Mouse (Mus musculus) embryonic facial prominence, embryonic 15.5 days (tissue): ENCODE data around the gene Cyb561. TPM values are rescaled to one million over a fixed set of nuclear protein-coding genes. Genes with fewer than 3 reads are reported as not detected.

Experiments
- ATAC-seq: fragments of 200-750 bp; cut with Nextera tagmentation; 2 replicates; pipeline ENCODE4 v1.8.0; 2017; ENCODE audit warnings: low read depth, moderate TSS enrichment; ENCODE audit not compliant: insufficient number of reproducible peaks, low FRiP score, low TSS enrichment
- H3K27ac ChIP-seq: fragments of 300-500 bp; sonication (generic); replicated peaks from 2 replicates; pipeline ENCODE4 v1.5.1; 2015; ENCODE audit warnings: mild to moderate bottlenecking, inconsistent platforms
- H3K27me3 ChIP-seq: fragments of 300-500 bp; sonication (generic); 2 replicates; pipeline ENCODE4 v1.6.1; 2015; ENCODE audit warnings: inconsistent platforms
- H3K36me3 ChIP-seq: fragments of 300-500 bp; sonication (generic); 2 replicates; pipeline ENCODE4 v1.6.1; 2015; ENCODE audit warnings: mild to moderate bottlenecking, inconsistent platforms
- H3K4me1 ChIP-seq: fragments of 300-500 bp; sonication (generic); 2 replicates; pipeline ENCODE4 v1.6.1; 2015; ENCODE audit warnings: inconsistent platforms
- H3K4me2 ChIP-seq: fragments of 300-500 bp; sonication (generic); replicated peaks from 2 replicates; pipeline ENCODE4 v1.6.1; 2015; ENCODE audit warnings: mild to moderate bottlenecking, inconsistent platforms
- H3K4me3 ChIP-seq: fragments of 300-500 bp; sonication (generic); replicated peaks from 2 replicates; pipeline ENCODE4 v1.5.1; 2015; ENCODE audit warnings: mild to moderate bottlenecking, inconsistent platforms
- H3K9ac ChIP-seq: fragments of 300-500 bp; sonication (generic); 2 replicates; pipeline ENCODE4 v1.6.1; 2015; ENCODE audit warnings: inconsistent platforms
- H3K9me3 ChIP-seq: fragments of 300-500 bp; sonication (generic); replicated peaks from 2 replicates; pipeline ENCODE4 v1.6.1; 2016; ENCODE audit warnings: inconsistent platforms
- WGBS: fragments of 180-500 bp; shearing (Covaris S2); methylation state at CpG from one replicate; pipeline ENCODE4 v1.1.7; 2015; 5-methylcytosine and 5-hydroxymethylcytosine counted together
- polyA plus RNA-seq: library from polyadenylated mRNA; unstranded; fragments of >200 nt; fragmentation: Nextera tagmentation; extraction: Ambion mirVana; gene quantifications from 2 replicates; pipeline ENCODE4 v1.2.1, GENCODE M21; 2015

Cyb561 gene
- polyA plus RNA-seq, 1 experiment from 2014 or later: 34.6 TPM

DNA sequence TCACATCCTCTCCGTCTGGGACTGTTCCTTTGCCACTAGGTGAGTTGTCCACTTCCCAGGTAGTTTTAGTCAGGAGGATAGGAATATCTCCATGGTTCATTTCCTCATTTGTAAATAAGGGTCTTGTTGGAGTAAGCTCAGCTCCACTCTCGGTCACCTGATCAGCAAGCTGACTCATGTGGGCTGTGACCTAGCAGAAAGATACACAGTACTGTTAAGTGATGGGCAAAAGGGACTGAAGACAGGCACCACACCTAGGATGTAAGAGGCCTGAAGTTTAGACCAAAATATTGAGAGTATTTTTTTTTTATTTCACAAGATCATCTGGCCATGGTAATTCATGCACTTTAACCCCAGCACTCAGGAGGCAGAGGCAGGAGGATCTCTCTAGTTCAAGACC lies 32.3 kb downstream of the Cyb561 start:
- ATAC-seq: no peak
- Histone ChIP-seq H3K4me3 (no peak overlapping the region), H3K27me3 (no peaks in the 10 kb centered on the region), H3K4me1 (no peaks in the 10 kb centered on the region), H3K4me2 (no peak overlapping the region), H3K27ac (no peak overlapping the region), H3K9me3 (no peaks in the 10 kb centered on the region), H3K36me3 (peaks cover 53% of the 10 kb centered on the region), H3K9ac (no peak overlapping the region)
- 94% methylated on average over 2 of the region's 2 CpGs for WGBS

DNA sequence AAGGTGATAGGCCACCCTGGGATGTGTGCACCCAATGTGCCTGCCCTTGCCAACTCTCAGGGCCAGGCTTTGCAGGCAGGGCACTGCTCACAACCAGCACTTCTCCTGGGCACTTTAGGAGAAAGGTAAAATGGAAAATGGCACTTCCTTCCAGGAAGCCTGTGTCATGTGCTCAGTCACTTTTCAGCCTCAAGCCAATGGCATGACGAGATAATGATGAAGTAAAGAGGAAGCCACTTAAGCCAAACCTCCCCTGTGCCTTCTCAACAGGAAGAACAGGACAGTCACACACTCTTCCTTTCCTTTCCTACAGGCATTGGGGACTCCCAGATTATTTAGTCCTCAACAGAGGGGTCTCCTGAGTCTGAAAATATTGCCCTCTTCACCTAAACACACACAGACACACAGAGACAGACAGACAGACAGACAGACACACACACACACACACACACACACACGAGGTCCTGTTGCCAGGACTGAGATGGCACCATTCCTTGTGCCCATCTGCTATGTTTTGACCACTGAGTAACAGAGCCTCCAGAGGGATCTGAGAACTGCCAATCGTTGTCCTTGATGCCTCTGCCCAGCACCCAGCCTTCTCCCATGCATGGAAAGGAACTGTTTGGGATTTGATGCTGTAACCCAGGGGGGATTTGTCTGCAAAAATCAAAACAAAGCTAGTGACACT lies 32.9 kb downstream of the Cyb561 start:
- Histone ChIP-seq H3K4me2 (no peak overlapping the region), H3K27me3 (no peaks in the 10 kb centered on the region), H3K4me1 (no peaks in the 10 kb centered on the region), H3K9ac (no peak overlapping the region), H3K27ac (no peak overlapping the region), H3K36me3 (peaks cover 53% of the 10 kb centered on the region), H3K4me3 (no peak overlapping the region), H3K9me3 (no peaks in the 10 kb centered on the region)
- WGBS: 74% methylated on average over 3 of the region's 3 CpGs
- ATAC-seq: no peak

DNA sequence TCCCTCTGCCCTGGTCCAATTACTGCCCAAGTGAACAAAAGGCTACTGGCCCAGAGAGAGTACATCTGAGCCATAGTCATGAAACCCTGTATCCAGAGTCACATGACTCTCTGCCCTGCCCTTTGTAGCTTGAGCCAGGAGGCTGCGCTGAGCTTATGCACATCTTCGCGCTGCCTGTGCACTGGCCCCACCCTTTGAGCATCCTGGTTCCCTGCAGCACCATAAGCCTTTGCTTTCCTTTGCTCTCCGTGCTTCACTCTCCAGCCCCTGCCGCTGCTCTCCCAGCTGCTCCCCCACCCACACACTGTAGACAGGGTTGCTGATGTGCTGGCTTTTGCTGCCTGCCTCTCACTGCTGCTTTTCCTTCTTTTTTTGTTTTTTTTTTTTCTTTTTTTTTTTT lies 39.6 kb downstream of the Cyb561 start:
- Histone ChIP-seq H3K27me3 (no peaks in the 10 kb centered on the region), H3K4me3 (no peak overlapping the region), H3K4me2 (no peak overlapping the region), H3K9me3 (no peaks in the 10 kb centered on the region), H3K27ac (no peak overlapping the region), H3K36me3 (peaks cover 27% of the 10 kb centered on the region), H3K4me1 (no peaks in the 10 kb centered on the region), H3K9ac (no peak overlapping the region)
- WGBS: 59% methylated on average over 5 of the region's 5 CpGs
- no peak for ATAC-seq

DNA sequence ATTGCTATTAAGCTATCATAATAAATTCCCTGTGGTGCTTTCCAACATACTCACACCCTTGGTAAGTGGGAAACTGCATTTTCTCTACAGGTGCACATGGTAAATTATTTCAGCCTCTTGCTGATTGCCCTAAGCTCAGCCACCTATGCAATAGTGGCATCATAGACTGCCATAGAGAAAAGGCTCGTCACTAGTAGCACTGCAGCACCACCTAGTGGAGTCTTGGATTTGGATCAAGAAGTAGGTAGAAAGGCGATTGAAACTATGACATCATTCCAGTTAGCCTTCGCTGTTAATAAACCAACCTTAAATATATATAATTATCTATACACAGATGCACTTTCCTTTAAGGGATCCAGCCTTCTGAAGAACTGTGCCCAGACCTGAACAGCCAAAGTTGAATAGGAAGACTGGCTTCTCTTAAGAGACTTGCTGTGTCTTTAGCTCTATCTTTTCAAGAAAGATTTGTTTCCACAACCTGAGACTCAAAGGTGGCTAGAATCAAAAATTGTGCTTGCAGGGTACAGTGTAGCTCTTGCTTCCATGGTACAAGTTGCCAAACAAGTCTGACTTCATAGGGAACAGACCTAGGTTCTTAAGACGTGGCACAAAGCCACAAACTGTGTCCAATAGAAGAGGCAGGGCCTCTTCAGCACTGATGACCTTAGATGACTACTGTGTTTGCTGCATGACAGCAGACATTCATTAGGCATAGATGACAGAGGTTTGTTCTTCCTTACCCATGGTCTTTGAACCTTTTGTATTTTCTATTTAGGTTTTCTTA lies 41.4 kb downstream of the Cyb561 start:
- ATAC-seq: no peak
- no peaks in the 10 kb centered on the region for H3K27me3 ChIP-seq
- no peak overlapping the region for H3K27ac ChIP-seq
- no peaks in the 10 kb centered on the region for H3K4me1 ChIP-seq
- no peaks in the 10 kb centered on the region for H3K9me3 ChIP-seq
- H3K4me2 ChIP-seq: no peak overlapping the region
- 26% methylated on average over 4 of the region's 4 CpGs for WGBS
- H3K4me3 ChIP-seq: no peak overlapping the region
- peaks cover 15% of the 10 kb centered on the region for H3K36me3 ChIP-seq
- H3K9ac ChIP-seq: no peak overlapping the region

DNA sequence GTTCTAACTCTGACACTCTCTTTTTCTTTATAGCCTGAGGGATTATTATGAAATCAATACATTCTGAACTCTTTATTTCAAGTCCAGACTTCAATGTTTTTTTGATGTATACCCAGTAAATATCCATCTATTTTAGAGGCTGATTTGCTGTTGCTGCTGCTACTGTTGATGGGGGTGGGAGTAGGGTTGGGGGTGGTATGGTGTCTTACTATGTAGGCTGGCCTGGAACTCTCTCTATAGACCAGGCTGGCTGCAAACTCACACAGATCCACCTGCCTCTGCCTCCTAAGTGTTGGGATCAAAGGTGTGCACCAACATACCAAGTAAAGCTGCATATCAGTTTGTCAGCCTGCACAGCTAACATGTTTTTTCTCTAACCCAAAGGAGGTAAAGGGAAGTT lies 42.0 kb downstream of the Cyb561 start:
- H3K27me3 ChIP-seq: no peaks in the 10 kb centered on the region
- H3K4me2 ChIP-seq: no peak overlapping the region
- no peak overlapping the region for H3K4me3 ChIP-seq
- ATAC-seq: no peak
- no peaks in the 10 kb centered on the region for H3K4me1 ChIP-seq
- no peaks in the 10 kb centered on the region for H3K9me3 ChIP-seq
- no peak overlapping the region for H3K27ac ChIP-seq
- H3K36me3 ChIP-seq: peaks cover 10% of the 10 kb centered on the region
- H3K9ac ChIP-seq: no peak overlapping the region

DNA sequence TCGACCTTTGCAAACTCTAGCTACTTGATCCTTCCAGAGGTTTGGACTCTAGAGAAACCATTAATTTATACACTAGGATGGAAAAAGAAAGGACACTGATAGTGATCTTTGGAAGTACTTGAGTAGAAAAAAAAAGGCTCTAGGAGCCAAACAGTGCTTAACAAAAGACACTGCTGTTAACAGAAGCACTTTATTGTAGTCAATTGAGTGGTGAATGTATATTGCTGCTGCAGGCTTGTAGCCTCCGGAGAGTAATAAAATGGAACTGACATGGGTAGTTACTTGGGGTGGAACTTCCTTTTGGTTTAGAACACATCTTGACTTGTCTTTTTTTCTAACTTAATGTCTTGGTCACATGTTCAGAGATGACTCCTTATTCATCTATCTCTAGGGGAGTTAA lies 43.5 kb downstream of the Cyb561 start:
- ATAC-seq: no peak
- no peaks in the 10 kb centered on the region for H3K9me3 ChIP-seq
- H3K9ac ChIP-seq: no peak overlapping the region
- H3K4me1 ChIP-seq: no peaks in the 10 kb centered on the region
- no peak overlapping the region for H3K4me2 ChIP-seq
- H3K27me3 ChIP-seq: no peaks in the 10 kb centered on the region
- H3K27ac ChIP-seq: no peak overlapping the region
- H3K36me3 ChIP-seq: peaks cover 10% of the 10 kb centered on the region
- WGBS: 73% methylated on average over 2 of the region's 2 CpGs
- no peak overlapping the region for H3K4me3 ChIP-seq

DNA sequence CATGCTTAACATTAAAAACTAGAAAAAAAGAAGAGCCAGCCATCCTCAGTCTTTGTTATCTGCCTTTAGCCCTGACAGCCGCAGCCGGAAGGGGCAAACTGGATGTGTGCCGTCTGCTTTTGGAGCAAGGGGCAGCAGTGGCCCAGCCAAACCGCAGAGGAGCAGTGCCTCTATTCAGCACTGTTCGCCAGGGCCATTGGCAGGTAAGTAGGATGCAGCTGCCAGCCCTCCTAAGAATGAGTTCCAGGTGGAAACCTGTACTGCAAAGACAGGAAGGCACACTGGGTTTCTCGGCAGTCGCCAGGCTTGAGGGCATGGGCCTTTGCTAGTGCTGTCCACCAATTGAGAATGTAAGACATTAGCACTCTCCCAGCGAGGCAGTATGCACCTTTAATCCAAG lies 44.2 kb downstream of the Cyb561 start:
- Histone ChIP-seq H3K4me3 (no peak overlapping the region), H3K27ac (no peak overlapping the region), H3K9ac (no peak overlapping the region), H3K9me3 (no peaks in the 10 kb centered on the region), H3K27me3 (no peaks in the 10 kb centered on the region), H3K4me2 (no peak overlapping the region), H3K4me1 (no peaks in the 10 kb centered on the region), H3K36me3 (peaks cover 10% of the 10 kb centered on the region)
- no peak for ATAC-seq
- 80% methylated on average over 8 of the region's 8 CpGs for WGBS

DNA sequence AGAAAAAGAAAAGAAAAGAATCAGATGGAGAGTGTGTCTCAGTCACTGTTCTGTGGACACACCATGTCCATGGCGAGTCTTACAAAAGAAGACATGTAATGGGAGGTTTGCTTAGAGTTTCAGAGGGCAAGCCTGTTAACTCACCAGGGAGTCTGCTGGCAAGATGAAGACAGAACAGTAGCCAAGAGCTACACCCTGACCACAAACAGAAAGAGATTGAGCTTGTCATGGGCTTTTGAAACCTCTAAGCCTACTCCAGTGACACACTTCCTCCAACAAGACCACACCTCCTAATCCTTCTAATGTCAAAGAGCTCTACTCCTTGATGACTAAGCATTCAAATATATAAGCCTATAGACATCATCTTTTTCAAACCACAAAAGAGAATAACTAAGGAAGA lies 45.8 kb downstream of the Cyb561 start:
- H3K4me2 ChIP-seq: no peak overlapping the region
- no peak for ATAC-seq
- H3K9me3 ChIP-seq: no peaks in the 10 kb centered on the region
- H3K36me3 ChIP-seq: no peaks in the 10 kb centered on the region
- H3K27me3 ChIP-seq: no peaks in the 10 kb centered on the region
- no peak overlapping the region for H3K9ac ChIP-seq
- no peak overlapping the region for H3K27ac ChIP-seq
- H3K4me1 ChIP-seq: no peaks in the 10 kb centered on the region
- no peak overlapping the region for H3K4me3 ChIP-seq
- WGBS: 86% methylated on average over 1 of the region's 1 CpGs

DNA sequence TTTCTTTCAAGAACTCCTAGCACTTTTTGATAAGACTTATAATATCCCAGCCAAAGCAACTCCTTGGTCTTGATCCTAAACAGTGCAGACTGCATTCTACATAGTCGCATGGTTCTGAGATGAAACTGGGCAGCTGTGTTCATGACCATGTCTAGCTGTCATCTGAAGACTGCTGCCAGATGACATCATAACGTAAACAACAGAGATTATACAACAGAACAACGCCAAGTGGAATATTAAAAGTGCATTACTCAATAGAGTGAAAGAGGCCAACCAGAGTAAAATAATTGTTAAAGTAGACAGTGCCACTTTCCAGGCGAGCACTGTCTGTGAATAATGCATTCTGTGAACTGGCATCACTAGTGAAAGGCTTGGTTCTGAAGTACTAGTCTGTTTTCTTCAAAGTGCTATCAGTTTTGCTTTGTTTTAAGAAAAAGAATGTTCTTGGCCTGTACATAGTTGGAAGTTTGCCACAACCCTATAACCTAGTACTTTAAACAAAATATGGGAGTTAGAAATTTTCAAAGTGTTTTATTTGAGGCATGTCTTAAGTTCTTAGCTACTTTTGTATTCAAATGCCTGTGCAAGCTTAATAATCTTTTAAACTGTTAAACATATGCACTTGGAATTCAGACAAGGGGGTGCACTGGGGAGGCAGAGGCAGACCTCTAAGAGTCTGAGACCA lies 47.5 kb downstream of the Cyb561 start:
- no peaks in the 10 kb centered on the region for H3K36me3 ChIP-seq
- no peak overlapping the region for H3K4me2 ChIP-seq
- H3K4me1 ChIP-seq: no peaks in the 10 kb centered on the region
- no peaks in the 10 kb centered on the region for H3K27me3 ChIP-seq
- no peak overlapping the region for H3K9ac ChIP-seq
- no peaks in the 10 kb centered on the region for H3K9me3 ChIP-seq
- no peak overlapping the region for H3K27ac ChIP-seq
- ATAC-seq: no peak
- no peak overlapping the region for H3K4me3 ChIP-seq
- 53% methylated on average over 4 of the region's 4 CpGs for WGBS

DNA sequence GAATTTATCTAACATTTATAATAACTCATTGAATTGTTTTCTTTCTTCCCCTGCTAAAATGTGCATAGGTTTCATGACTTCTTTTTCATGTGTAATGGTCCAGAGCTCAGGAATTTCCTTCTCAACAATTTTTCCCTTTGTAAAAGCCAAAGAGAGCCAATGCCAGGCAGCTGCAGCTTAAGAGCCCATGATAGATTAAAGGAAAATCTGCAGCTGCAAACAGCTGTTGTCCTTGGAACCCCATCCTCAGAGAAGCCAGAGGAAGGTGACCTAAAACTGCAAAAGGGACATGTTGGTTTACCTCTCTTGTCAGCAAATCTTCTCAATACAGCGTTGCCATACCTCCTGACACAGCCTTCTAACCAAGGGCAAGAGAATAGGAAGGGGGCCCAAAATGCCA lies 50.2 kb downstream of the Cyb561 start:
- no peak overlapping the region for H3K4me2 ChIP-seq
- no peaks in the 10 kb centered on the region for H3K27me3 ChIP-seq
- no peaks in the 10 kb centered on the region for H3K36me3 ChIP-seq
- no peaks in the 10 kb centered on the region for H3K4me1 ChIP-seq
- H3K27ac ChIP-seq: no peak overlapping the region
- WGBS: 82% methylated on average over 1 of the region's 1 CpGs
- no peak overlapping the region for H3K9ac ChIP-seq
- no peak for ATAC-seq
- H3K9me3 ChIP-seq: no peaks in the 10 kb centered on the region
- no peak overlapping the region for H3K4me3 ChIP-seq

DNA sequence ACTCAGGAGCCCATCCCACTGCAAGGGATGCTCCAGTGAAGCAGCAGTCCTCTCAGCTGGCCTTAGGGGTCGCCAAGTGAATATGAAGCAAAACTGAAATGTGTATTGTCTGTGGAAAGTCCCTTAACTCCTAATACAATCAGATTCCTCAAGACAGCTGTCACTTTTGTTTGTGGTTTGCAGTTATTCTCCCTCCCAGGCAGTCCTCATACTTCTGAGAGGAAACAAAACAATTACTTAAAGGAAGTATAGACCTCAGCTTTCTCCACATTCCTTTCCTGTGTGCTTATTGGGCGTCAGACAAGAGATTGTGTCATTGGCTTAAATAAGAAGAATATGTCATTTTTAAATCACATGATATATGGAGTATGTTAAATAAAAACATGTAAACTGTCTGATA lies 51.6 kb downstream of the Cyb561 start:
- Histone ChIP-seq H3K27ac (no peak overlapping the region), H3K27me3 (no peaks in the 10 kb centered on the region), H3K4me1 (no peaks in the 10 kb centered on the region), H3K4me2 (no peak overlapping the region), H3K4me3 (no peak overlapping the region), H3K9ac (no peak overlapping the region), H3K9me3 (no peaks in the 10 kb centered on the region), H3K36me3 (peaks cover 5% of the 10 kb centered on the region; the same call in 1 of the 2 replicates)
- no peak for ATAC-seq
- 70% methylated on average over 2 of the region's 2 CpGs for WGBS
